Mouse (Mus musculus) lung, postnatal 0 days (tissue): ENCODE data around the gene Ptprt.

Experiments used
- CTCF ChIP-seq: IDR thresholded peaks from 2 replicates; pipeline ENCODE4 v1.5.1; 2016; ENCODE audit warnings: antibody characterized with exemption, mild to moderate bottlenecking
- EP300 ChIP-seq: IDR thresholded peaks from 2 replicates; pipeline ENCODE4 v1.6.1; 2016; ENCODE audit warnings: antibody characterized with exemption, mild to moderate bottlenecking, control low read depth

GRCm38 (mm10) chr2:161534151-161534550 lies 1126.8 kb downstream of the Ptprt start:
- TF ChIP-seq CTCF (no peak), EP300 (no peak)
